Mouse (Mus musculus) lung, postnatal 10 days (tissue): Measurements from ENCODE around the gene Leap2.
A peak's percentile ranks its signal among the peaks of the same experiment; 100 is the strongest.
"Not testable (repeated sequence)": the region's sequence is repeated elsewhere in the genome, so short reads cannot be mapped to it uniquely, and the experiment has no call there.

Source experiments
- DNase-seq: peaks from one replicate; pipeline ENCODE4 v3.0.0; 2021

Gene Leap2

GRCm38 (mm10) chr11:53441921-53442320 is 19.0 kb upstream of the Leap2 start:
- no peak for DNase-seq

GRCm38 (mm10) chr11:53436338-53436737 is 13.4 kb upstream of the Leap2 start:
- no peak for DNase-seq

GRCm38 (mm10) chr11:53435504-53435903 is 12.5 kb upstream of the Leap2 start:
- no peak for DNase-seq

- DNase-seq, result no peak
Observed at GRCm38 (mm10) chr11:53433057-53433456, 10.1 kb upstream of the Leap2 start.

- peak; percentile 26 for DNase-seq
Observed at GRCm38 (mm10) chr11:53431347-53432056, 8.5 kb upstream of the Leap2 start.

GRCm38 (mm10) chr11:53430670-53431346 is 7.8 kb upstream of the Leap2 start, which contains the start of the genes Uqcrq and Gdf9:
Gene Uqcrq, minus strand, starts transcription at chr11:53430831.
Gene Gdf9, plus strand, starts transcription at chr11:53431023.
- peak; percentile 99 for DNase-seq

GRCm38 (mm10) chr11:53430300-53430669 is 7.3 kb upstream of the Leap2 start:
- no peak for DNase-seq

GRCm38 (mm10) chr11:53429182-53429581 is 6.2 kb upstream of the Leap2 start:
- DNase-seq, result no peak

- DNase-seq, result no peak
Observed at GRCm38 (mm10) chr11:53428716-53429057, 5.7 kb upstream of the Leap2 start.

GRCm38 (mm10) chr11:53427993-53428715 is 5.2 kb upstream of the Leap2 start:
- no peak for DNase-seq

- DNase-seq, result not testable (repeated sequence)
Observed at GRCm38 (mm10) chr11:53426914-53427313, 3.9 kb upstream of the Leap2 start.

GRCm38 (mm10) chr11:53425711-53426255 is 2.8 kb upstream of the Leap2 start:
- no peak for DNase-seq

GRCm38 (mm10) chr11:53425251-53425650 is 2.3 kb upstream of the Leap2 start:
- no peak for DNase-seq

- peak; percentile 16 for DNase-seq
Observed at GRCm38 (mm10) chr11:53424826-53425225, 1.9 kb upstream of the Leap2 start.

- no peak for DNase-seq
Observed at GRCm38 (mm10) chr11:53418048-53418447, 4.9 kb downstream of the Leap2 start.

- DNase-seq, result no peak
Observed at GRCm38 (mm10) chr11:53413871-53414270, 9.1 kb downstream of the Leap2 start.

GRCm38 (mm10) chr11:53411738-53412137 is 11.2 kb downstream of the Leap2 start:
- DNase-seq, result peak; percentile 30

GRCm38 (mm10) chr11:53403638-53404037 is 19.3 kb downstream of the Leap2 start:
- no peak for DNase-seq

- no peak for DNase-seq
Observed at GRCm38 (mm10) chr11:53393856-53394255, 29.1 kb downstream of the Leap2 start.

- DNase-seq, result no peak
Observed at GRCm38 (mm10) chr11:53383758-53384428, 39.1 kb downstream of the Leap2 start.

- no peak for DNase-seq
Observed at GRCm38 (mm10) chr11:53378918-53379317, 44.1 kb downstream of the Leap2 start.
